Mouse (Mus musculus) thymus, postnatal 4 days (tissue): ENCODE data around the gene Slc35b2.

Experiments used
- DNase-seq: peaks from one replicate; pipeline ENCODE4 v3.0.0; 2021

Slc35b2 gene

GRCm38 (mm10) chr17:45565103-45565502, 1.4 kb downstream of the Slc35b2 start:
- no peak for DNase-seq

DNA sequence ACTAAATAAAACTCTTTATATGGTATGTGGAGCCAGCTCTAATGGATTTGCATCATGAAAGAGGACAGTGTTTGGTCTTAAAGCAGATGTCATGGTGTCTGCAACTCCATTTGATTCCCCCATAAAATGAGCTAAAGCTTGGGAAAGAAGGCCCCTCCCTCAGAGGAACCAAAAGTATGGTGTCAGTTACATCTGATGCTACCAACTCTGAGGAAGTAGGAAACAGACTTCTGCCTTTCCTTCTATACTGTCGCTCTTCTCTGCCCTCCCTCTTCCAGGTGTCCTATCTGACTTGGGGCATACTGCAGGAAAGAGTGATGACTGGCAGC, 2.3 kb downstream of the Slc35b2 start:
- DNase-seq: no peak

DNA sequence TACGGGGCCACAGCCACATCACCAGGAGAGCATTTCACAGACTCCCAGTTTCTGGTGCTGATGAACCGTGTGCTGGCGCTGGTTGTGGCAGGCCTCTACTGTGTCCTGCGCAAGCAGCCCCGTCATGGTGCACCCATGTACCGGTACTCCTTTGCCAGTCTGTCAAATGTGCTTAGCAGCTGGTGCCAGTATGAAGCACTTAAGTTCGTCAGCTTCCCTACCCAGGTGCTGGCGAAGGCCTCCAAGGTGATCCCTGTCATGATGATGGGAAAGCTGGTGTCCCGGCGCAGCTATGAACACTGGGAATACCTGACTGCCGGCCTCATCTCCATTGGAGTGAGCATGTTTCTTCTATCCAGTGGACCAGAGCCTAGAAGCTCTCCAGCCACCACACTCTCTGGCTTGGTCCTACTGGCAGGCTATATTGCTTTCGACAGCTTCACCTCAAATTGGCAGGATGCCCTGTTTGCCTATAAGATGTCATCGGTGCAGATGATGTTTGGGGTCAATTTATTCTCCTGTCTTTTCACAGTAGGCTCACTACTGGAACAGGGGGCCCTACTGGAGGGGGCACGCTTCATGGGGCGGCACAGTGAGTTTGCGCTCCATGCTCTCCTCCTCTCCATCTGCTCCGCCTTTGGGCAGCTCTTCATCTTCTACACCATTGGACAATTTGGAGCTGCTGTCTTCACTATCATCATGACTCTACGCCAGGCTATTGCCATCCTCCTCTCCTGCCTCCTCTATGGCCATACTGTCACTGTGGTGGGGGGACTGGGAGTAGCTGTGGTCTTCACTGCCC, 2.9 kb downstream of the Slc35b2 start:
- no peak for DNase-seq

- DNase-seq: no peak
Observed at GRCm38 (mm10) chr17:45567162-45567601, 3.5 kb downstream of the Slc35b2 start.

GRCm38 (mm10) chr17:45568990-45569389, 5.3 kb downstream of the Slc35b2 start:
- DNase-seq: no peak

- DNase-seq: no peak
Observed at GRCm38 (mm10) chr17:45569999-45570398, 6.3 kb downstream of the Slc35b2 start.

DNA sequence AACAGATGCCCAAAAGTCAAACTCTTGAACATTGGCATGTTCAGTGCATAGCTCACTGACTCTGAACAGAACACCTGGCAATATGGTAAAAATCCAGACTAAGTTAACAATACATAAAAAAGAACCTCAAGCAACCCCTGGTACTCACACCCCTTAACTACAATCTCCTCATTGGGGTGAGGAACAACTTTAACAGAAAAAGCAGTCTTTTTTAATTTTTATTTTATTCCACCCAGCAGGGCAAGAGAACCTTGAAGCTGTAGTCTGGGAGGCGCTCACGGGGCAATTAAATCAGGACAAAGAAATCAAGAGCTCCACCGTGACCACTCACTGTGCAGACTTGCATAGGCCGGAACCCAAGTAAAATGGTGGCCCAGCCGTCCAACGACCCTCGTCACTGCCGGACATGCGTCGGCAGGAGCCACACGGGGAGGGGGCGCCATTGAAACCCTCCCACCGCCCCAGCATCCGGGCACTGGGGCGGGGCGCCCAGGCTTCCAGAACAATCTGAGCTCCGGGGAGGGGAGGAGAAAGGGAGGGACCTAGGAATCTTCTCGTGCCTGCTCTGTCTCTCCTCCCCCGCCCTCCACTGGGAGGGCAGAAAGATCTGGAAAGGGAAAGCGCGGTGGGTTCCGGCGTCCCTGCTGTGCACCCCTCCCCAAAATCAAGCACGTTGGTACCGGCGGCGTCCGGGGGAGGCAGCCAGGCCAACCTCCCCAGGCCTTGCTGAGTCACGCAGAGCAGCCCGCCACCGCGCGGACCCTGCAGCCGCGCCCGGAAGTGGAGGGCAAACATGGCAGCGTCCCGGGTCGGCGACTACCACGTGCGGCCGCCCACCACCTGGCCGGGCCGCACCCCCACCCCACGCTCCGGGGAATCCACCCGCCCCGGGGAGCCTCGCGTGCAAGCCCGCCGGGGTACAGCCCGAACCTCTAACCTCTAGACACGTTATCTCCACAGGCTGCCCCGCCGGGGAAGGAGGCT, 8.7 kb downstream of the Slc35b2 start:
- DNase-seq: peak; percentile 83

- DNase-seq: peak; percentile 100
Observed at GRCm38 (mm10) chr17:45573087-45573779, 9.6 kb downstream of the Slc35b2 start, which contains the start of gene Hsp90ab1. Gene Hsp90ab1 (minus strand): TSS chr17:45573271.

- DNase-seq: peak; percentile 98
Observed at GRCm38 (mm10) chr17:45573780-45574123, 10.1 kb downstream of the Slc35b2 start.

DNA sequence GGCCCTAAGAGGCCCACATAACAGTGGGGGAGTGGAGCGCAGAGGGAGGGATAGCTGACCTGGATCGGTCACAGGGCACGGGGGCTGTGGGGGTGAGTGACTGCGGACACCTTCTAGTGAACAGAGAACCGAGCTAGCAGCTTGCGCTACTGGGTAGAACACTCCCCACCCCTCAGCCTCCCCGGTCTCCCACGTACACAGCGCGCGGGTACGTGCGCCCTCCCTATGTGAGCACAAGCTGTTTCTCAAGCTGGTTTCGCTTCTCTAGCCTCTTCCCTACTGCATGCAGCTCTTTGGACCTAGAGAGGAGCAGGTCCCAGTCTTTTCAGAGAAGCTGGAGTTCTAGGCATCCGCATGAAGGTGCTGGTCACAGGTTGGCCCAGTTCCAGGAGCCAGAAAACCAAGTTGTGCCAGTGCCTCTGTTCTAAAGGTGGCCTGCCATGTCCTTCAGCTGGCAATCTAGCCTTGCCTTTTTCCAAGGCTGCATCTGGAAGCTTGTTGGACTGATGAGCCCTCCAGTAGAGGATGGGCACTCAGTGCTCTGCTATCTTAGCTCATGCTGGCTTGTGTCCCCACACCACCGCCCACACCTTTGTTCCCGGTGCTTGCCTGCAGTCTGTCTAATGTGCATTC, 10.6 kb downstream of the Slc35b2 start:
- DNase-seq: peak; percentile 80

DNA sequence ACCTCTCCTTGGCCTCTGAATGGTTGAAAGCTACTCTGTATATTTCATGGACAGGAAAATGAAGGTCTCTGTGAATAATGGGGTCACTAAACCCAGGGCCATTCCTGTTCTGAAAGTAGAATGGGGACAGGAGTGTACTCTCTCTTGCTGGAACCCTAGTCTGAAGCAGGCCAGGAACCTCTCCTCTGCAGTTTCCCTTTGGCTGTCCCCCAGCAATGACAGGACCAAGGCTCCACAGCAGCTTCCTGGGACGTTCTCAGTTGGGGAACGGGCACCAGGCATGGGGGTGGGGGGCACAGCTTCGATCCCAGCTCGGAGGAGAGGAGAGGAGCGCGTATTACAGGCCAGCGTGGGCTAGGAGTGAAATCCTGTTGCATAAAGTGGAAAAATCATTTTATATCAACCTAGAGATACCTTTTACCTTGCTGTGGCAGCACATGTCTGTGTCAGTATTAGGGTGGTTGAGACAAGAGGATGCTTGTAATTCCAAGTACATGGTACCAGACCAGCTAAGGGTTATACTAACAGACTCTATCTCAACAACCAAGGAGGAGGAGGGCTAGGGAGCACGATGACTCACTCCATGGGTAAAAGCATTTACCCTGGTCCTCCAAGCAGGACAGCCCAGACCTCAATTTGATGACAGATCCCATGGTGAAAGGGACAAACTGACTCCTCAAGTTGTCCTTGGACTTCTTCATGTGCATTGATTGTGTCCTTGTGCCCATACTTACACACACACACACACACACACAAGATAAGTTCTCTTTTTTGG, 11.6 kb downstream of the Slc35b2 start:
- no peak for DNase-seq

- DNase-seq: no peak
Observed at GRCm38 (mm10) chr17:45578242-45578641, 14.6 kb downstream of the Slc35b2 start.

DNA sequence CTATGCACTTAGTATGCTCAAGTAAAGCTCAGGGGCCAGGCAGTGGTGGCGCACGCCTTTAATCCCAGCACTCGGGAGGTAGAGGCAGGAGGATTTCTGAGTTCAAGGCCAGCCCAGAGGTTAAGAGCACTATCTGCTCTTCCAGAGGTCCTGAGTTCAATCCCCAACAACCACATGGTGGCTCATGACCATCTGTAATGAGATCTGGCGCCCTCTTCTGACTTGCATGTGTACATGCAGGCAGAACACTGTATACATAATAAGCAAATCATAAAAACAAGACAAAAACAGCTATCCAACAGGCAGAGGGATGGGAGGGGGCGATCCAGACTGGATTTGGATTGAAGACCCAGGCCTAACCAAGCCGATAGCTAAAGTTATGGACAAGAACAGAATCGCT, 15.2 kb downstream of the Slc35b2 start:
- peak; percentile 59 for DNase-seq

DNA sequence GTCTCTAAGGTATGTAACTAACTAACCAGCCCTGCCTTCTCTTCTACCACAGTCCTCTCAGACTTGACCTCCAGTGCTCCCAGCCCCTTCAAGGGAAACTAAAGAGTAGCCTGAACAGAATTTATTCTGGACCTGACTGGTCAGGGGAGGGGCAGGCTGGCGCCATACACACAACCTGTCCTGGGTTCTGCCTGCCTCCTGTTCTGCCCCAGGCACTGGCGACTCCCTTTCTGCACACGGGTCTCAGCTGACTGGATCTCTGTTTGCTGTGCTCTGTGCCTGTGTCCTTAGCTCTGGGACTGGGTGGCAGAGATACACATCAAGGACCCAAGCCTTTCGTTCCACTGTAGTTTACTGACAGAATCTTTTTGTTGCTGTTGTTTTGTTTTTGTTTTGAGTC, 15.9 kb downstream of the Slc35b2 start:
- no peak for DNase-seq

DNA sequence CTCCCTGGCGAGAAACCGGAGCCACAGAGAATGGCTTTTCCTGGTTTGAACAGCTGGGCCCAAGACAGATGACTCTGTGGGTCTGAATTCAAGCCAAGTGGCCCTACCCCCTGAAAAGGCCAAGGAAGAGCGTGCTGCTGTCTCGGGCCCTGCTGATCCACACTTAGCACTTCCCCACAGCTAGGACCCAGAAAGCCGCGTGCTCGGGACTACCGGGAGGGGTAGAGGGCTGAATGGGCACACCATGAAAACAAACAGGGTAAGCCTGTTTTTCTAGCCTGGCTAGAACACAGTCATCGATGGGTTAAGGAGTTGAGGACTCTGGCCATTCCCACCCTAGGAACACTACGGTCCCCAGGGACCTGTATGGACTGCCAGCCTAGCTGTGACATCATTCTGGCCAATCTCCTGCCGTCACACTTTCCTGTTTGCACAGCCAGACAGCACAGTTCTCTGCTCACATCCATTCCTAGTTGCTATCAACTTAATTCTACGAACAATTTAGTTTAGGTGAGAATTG, 17.3 kb downstream of the Slc35b2 start:
- DNase-seq: no peak

- peak; percentile 79 for DNase-seq
Observed at GRCm38 (mm10) chr17:45581567-45581983, 17.9 kb downstream of the Slc35b2 start.

DNA sequence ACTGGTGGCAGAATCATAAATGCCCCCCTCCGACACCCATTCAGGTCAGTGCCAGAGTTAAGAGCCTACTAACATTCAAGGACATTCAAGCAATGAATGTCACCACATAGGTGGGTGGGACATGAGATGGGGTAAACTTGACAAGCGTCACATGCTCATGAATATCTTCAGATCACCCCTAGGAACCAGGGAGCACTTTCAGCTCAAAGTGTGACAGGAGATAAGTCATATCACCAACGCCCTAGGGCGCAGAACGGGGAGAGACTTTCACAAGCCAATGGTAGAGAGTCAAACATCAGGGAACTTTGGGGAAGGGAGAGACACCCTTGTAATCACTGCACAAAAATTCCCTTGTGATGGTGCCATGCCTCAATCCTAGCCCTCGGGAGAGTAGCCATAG, 18.5 kb downstream of the Slc35b2 start:
- no peak for DNase-seq

DNA sequence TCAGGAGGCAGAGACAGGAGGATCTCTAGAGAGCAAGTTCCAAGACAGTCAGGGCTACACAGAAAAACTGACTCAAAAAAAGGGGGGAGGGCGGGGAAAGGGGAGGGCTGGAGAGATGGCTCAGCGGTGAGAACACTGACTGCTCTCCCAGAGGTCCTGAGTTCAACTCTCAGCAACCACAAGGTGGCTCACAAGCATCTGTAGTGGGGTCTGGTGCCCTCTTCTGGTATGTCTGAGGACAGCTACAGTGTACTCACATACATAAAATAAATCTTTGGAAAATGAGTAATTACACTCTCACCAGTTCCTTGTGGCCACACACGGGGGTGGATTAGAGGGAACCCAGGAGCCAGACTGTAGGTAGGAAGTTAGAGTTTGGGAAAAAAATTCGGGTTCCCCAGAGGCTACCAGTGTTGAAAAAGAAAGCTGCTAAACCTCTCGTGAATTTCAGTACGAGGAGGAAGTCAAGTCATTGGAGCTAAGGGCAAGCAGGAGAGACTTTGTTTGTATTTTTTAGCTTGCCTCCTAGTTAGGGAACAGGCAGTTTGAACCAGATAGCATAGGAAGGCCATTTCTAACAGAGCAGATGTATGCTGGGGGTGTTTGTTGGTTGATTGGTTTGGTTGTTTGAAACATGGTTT, 19.2 kb downstream of the Slc35b2 start:
- peak; percentile 58 for DNase-seq

DNA sequence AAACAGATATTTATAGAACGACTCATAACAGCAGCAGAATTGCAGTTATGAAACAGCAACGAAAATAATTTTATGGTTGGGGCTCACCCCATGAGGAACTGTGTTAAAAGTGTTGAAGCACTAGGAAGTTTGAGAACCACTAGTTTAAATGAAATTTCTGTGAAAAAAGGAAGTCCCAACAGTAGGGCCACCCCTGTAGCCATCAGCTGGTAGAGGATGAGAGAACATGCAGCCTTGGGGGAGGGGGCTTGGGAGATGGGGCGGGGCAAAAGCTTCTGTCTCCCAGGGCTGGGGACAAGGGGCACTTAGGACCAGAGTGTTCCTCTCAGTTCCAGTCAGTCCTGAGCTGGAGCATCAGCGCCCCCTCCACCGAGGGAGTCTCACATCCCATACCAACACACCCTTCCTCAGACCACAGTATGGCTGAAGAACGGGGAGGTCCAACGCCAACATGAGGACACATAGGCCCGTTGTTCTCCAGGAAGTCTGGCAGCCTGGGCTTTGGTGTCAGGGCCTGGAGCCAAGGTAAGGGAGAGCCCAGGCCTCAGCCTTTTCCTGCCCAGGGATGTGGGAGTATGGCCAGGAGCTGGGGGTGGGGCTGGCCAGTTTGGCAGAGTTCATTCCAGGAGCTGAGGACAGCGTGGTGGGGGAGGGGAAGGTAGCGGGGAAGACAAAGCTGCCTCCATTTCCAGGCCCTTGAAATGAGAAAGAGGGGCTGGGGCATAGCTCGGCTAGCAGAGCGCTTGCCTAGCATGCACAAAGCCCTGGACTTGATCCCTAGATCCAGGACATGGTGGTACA, 20.6 kb downstream of the Slc35b2 start:
- DNase-seq: peak; percentile 45
